Mouse (Mus musculus) brown adipose tissue, adult 24 weeks (tissue): ENCODE measurements at regions not wholly inside any gene's neighbourhood (a gene's known extent, or its start where the extent isn't known, plus 50 kb on each side); places are given as distances from the start of the nearest gene placed in this dataset.

Source experiments
- H3K27ac ChIP-seq: fragments of 200-500 bp; replicated peaks from 2 replicates; pipeline ENCODE4 v1.5.1; 2012; ENCODE audit warnings: low read depth, mild to moderate bottlenecking, low read length
- H3K4me1 ChIP-seq: fragments of 200-500 bp; 2 replicates; pipeline ENCODE4 v1.6.1; 2012; ENCODE audit warnings: low read length, mixed read lengths; ENCODE audit not compliant: control insufficient read depth, insufficient read depth, insufficient read length
- H3K4me3 ChIP-seq: fragments of 200-500 bp; 2 replicates; pipeline ENCODE4 v1.5.1; 2012; ENCODE audit warnings: low read depth, mild to moderate bottlenecking, low read length, moderate library complexity; ENCODE audit not compliant: insufficient read depth

DNA sequence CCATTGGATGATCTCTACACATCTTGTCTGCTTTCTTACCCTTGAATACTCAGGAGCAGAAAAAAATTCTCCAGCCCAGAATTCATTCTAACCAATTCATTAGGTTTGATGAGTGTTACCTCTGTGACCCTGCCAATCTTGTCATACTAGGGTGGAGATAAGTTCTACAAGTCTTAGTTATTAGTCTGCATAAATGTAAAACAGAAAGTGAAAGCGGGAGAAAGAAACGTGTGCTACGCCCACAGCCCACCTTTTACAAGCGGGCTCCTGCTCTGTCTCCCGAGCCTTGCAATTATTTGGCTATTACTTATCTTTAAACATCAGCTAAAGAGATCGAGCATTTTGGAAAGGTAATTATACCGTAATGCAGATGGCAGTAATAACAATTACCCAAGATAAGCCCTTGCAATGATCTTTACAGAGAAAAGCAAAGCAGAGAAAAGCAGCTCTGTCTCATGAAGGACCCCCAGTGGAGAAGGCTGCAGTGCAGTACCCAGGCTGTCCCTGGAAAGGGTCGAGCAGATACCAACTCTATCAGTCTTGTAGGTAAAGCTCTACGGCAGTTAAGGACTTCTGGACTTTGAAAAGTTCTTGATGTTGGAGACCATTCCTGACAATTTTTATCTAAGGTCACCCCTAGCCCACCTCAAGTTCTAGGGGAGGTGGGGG is 286.1 kb upstream of the Ppargc1a start:
- Histone ChIP-seq H3K27ac (no peak overlapping the region), H3K4me1 (no peaks in the 10 kb centered on the region), H3K4me3 (no peak overlapping the region)

DNA sequence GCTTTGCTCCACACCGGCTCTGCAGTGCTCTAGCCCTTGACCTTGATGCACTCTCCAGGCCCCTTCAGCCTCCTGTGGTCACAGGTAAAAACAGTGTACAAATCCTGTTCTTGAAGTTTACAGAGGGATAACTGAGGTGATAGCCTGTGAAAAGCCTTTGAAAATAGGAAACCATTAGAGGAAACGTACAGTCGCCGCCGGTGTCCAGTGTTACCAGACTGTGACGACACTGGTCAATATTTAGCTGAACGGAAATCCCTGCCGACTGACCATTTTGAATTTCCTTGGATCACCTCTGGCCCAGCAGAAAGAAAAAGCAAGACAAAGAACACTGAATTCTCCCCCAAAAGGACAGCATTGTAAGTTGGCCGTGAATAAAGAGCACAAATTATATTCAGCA is 282.6 kb upstream of the Ppargc1a start:
- Histone ChIP-seq H3K27ac (no peak overlapping the region), H3K4me1 (no peaks in the 10 kb centered on the region), H3K4me3 (no peak overlapping the region)

DNA sequence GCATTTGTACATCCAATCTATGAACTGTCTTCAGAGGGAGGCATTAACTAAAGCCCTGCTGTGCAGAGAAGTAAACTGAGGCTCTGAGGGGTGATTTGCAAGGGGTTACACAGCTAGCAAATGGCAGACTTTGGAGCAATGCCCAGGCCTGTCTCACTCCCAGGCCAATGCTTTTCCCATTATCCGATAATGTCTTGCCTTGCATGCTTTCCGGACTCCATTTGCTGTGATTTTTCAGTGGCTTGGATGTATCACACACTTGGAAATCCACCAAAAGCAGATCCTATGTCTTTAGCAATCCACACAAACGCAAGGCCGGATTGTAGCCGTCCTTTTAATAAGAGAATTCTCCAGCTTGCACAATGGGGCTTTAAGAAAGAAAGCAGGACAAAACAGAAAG is 281.7 kb upstream of the Ppargc1a start:
- H3K4me3 ChIP-seq = no peak overlapping the region
- 0 out of 2 replicates have a peak overlapping the region, but pooled peaks have one; percentile 7 for H3K27ac ChIP-seq
- no peaks in the 10 kb centered on the region for H3K4me1 ChIP-seq

DNA sequence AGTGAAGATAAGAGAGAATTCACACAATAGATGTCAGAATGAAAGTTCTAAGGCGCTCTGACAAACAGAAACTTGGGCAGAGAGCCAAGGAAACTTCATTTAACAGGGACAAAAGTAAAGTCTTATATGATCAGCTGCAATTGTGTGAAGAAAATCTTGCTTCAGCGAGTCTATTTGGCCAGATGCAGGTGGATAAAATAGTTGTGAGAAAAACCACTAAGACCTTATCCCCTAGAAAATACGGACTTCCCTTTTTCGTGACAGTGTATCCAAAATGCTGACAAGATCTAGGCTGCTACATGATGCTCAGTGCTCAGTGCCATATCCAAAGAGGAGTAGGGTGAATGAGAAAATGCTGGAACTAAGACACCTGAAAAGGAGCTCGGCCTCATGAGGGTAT is 274.7 kb upstream of the Ppargc1a start:
- no peak overlapping the region for H3K27ac ChIP-seq
- H3K4me1 ChIP-seq = no peaks in the 10 kb centered on the region
- H3K4me3 ChIP-seq = no peak overlapping the region

DNA sequence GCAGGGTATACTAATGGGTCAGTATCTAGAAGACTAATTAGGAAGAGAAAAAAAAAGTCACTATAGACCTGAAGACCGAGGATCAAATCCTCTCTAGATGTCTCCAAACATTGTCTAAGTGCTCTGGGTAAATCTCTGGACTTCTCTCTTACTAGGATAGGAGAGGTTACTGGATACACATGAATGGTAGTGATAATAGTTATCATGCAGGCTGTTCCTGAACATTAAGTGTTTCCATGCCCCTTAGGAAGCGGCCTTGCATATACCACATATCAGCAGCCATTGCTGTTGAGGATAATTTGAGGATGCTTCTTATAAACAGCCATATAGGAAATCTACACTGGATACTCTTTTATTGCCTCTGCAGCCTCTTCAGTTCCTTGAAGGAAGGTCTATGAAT is 274.2 kb upstream of the Ppargc1a start:
- Histone ChIP-seq H3K4me1 (no peaks in the 10 kb centered on the region), H3K27ac (no peak overlapping the region), H3K4me3 (no peak overlapping the region)

DNA sequence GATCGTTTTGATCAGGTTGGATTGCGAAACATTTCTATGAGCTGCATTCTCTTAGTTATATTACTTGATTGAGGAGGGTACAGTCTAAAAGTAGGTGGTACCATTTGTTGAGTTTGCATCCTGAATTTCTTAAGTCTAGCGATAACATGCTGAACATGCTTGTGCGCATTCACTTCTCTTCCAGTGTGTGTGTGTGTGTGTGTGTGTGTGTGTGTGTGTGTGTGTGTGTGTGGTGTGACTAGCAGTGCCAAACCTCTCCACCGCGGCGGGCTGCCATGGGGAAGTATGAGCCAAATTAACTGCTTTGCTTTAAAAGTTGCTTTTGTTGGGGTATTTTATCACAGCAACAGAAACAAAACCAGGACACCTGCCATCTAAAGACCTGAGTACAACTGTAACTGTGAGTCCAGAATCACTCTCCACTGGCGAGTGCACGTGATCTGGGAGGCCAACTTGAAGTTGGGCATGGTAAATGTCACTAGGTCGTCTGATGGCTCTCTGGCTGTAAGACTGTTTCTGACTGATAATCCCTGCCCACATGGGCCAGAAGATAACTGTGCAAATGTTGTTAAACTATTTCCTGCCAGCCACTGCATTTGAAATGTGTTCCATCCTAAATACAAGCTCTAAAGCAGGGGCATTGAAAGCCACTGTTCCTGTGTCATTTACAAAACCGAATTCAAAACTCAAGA is 273.3 kb upstream of the Ppargc1a start:
- Histone ChIP-seq H3K4me3 (no peak overlapping the region), H3K4me1 (no peaks in the 10 kb centered on the region), H3K27ac (no peak overlapping the region)

DNA sequence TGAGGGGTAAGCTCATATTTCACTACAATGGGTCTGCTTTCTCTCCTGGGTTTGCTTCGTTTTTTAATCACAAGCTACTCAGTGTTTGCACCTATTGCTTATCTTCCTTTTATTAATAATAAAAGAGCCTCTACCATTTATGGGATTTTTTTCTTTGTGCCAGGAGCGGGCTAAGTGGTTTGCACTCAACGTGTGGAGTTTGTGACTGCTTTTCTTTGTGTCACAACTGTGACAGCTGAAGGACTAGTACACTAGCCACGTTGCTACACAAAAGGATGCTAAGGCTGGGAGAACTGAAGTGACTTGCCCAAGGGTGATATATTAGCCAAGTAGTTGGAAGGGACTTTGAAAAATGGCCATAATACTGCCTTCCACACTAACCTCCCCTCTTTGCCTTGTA is 271.8 kb upstream of the Ppargc1a start:
- Histone ChIP-seq H3K4me1 (no peaks in the 10 kb centered on the region), H3K4me3 (no peak overlapping the region), H3K27ac (no peak overlapping the region)

DNA sequence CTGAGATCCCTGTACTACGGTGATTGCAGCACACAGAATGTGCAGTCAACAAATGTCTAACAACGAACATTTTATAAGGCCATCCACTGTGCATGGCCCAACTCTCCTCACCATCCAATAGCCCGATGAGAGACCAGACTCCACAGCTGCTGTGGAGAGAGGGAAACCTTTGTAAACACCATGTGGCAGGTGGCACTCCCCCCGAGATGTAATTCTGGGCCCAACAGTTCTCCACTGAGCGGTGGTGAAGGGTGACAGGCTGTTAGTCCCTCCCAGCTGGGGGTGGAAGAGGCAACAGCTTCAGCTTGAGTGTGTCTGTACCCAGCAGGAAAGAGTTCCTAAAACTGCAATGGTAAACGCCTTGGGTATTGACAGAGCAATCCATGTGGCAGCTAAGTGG is 263.0 kb upstream of the Ppargc1a start:
- no peak overlapping the region for H3K4me3 ChIP-seq
- no peak overlapping the region for H3K27ac ChIP-seq
- no peaks in the 10 kb centered on the region for H3K4me1 ChIP-seq

DNA sequence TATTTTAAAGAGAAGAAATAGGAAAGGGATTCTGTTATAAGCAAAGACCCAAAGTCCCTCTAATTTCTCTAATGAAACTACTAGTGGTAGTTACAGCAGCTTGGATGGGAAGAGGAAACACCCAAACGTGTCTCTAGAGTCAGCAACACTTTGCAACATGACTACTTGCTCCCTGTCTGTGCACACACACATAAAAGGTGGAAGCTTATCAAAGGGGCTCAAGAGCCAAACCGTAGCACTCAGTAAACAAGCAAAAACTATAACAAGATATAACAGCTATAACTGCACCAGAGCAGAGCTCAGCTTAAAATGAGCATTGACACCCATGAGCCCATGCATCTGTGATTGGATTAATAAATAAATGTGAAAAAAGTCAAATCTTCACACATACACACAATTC is 262.5 kb upstream of the Ppargc1a start:
- Histone ChIP-seq H3K4me3 (no peak overlapping the region), H3K27ac (no peak overlapping the region), H3K4me1 (no peaks in the 10 kb centered on the region)

DNA sequence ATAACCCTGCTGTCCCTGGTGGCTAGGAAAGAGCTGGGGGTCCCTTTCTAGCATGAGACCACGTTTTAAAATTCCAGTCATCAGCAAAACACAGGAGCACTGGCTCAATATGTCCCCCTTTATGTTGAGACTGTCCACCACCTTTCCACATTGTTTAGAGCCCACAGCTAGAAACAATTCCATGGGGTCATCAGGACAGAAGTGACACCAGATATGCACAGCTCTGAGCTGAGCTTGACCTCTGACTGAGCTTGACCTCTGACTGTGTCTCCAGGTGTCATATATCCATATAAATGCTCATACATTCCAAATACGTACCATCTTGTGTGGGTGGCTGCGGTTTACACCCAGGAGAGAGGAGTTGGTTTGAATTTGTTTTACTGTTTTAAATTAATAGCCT is 262.1 kb upstream of the Ppargc1a start:
- H3K4me3 ChIP-seq = no peak overlapping the region
- H3K27ac ChIP-seq = no peak overlapping the region
- no peaks in the 10 kb centered on the region for H3K4me1 ChIP-seq

DNA sequence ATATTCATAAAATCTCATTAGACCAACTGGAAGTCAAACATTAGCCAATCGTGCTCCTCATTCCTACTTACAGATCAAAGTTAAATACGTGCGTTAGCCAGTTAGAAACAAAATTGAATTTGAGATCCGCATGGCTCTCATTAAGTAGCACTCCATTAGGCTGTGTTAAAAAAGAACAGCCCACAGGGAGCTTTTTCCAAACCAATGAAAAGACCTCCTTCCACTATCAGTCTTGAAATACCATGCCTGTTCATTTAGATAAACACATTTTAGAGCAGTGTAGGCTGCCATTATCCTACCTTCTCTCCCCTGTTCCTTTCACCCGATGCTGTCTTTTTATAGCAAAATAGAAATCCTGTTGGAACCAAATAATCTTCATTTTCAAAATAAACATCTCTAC is 261.5 kb upstream of the Ppargc1a start:
- Histone ChIP-seq H3K27ac (no peak overlapping the region), H3K4me3 (no peak overlapping the region), H3K4me1 (no peaks in the 10 kb centered on the region)

DNA sequence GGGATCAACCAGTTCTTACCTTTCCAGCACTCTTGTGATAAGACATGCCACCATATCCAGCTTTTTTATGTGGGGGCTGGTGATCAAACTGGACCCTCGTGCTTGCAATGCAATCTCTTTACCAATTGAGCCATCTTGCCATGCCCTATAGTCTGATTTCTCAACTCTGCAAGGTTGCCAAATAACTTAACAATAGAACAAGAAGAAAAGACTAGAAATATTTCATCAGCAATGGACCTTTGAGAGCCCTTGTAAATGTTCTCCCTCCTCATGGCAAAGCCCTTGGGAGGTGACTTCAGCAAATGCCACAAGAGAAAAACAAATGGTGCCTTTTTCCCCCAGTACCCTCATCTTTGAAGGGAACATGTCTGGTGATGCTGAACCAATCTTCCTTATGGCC is 258.7 kb upstream of the Ppargc1a start:
- Histone ChIP-seq H3K4me1 (no peaks in the 10 kb centered on the region), H3K4me3 (no peak overlapping the region), H3K27ac (peak overlapping the region; percentile 76)

DNA sequence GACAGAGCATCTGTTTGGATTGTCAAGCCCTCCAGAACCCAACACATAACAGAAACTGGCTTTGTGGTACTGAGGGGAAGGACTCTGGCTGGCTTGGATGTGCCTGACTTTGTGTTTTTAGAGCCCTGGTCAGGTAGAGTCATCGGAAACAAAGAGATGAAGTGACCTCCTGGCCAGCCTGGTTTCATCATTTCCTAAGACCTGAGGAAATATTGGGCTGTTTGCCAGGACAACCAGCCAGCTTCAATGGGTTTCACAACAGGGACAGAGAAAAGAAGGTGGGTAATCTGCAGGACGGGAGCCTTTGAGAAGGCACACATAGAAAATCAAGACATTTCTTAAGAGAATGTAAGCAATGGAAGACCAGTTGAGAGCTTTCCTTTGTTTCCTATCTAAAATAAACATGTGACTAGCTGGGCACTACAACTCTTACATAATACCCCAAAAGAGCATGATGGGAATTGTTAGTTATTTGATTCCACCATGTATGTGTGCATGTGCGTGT is 258.1 kb upstream of the Ppargc1a start:
- H3K4me3 ChIP-seq = no peak overlapping the region
- H3K27ac ChIP-seq = peak overlapping the region; percentile 76
- H3K4me1 ChIP-seq = no peaks in the 10 kb centered on the region

DNA sequence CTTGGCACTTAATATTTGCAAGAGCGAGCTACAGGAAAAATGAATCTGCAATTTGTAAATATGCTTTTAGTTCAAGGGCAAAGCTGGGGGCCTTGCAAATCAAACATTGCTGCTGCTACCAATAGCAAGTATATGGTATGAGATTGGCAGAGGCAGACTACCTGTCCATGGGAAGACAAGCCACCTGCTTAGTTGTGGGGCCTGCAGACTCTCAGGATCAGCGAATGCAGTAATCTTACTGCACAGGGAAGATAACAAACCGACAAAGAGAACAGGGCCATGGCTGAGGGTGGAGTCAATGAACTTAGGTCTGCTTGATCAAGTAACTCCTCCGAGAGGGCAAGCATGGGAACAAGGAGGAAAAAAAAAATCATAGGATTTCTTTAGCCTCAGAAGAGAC is 257.2 kb upstream of the Ppargc1a start:
- no peaks in the 10 kb centered on the region for H3K4me1 ChIP-seq
- no peak overlapping the region for H3K4me3 ChIP-seq
- no peak overlapping the region for H3K27ac ChIP-seq

DNA sequence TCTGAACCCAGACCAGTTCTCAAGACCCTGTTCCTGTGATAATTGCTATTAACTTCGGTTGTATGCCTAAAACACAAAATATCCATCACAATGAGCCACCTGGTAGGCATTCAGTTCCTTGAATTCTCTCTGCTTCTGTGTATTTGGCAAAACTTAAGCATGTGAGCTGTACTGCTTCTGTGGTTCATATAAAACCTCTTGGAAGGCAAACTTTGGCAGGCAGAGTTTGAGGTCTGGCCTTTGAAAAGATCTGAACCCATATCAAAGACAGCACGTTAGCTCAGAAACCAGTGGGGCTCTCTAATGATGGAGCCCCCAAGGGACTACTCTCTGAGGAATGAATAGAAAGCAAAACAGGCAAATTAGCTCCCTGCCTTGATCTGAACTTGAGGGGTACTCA is 256.1 kb upstream of the Ppargc1a start:
- no peak overlapping the region for H3K4me3 ChIP-seq

DNA sequence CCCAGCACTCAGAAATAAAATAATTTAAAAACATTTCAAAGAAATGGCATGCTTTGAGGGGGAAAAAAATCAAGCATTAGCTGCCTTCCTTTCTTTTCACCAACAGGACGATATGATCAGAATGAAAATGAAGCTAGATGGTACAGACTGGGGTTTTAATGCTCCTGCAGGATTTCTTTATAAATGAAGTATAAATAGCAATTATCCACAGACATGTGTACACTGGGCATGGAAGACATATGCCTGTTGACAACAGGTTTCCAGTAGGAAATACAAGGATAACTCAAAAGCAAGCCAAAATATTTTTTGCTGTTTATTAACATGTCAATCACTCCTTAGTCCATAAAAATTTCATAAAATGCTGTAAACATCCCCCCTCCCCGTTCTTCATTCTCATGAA is 248.7 kb upstream of the Ppargc1a start:
- H3K27ac ChIP-seq = no peak overlapping the region
- no peak overlapping the region for H3K4me3 ChIP-seq

More for the DNA sequence above, 256.1 kb upstream of the Ppargc1a start:
- no peaks in the 10 kb centered on the region for H3K4me1 ChIP-seq
- H3K27ac ChIP-seq = no peak overlapping the region

More for the DNA sequence above, 248.7 kb upstream of the Ppargc1a start:
- H3K4me1 ChIP-seq = no peaks in the 10 kb centered on the region
